Mouse (Mus musculus) cerebellum, adult 11 months (tissue): ENCODE measurements around the gene Fhl3.
"Not testable (repeated sequence)": the region's sequence is repeated elsewhere in the genome, so short reads cannot be mapped to it uniquely, and the experiment has no call there.

Source experiments
- DNase-seq: peaks from one replicate; pipeline ENCODE4 v3.0.0; 2022

The Fhl3 gene

DNA sequence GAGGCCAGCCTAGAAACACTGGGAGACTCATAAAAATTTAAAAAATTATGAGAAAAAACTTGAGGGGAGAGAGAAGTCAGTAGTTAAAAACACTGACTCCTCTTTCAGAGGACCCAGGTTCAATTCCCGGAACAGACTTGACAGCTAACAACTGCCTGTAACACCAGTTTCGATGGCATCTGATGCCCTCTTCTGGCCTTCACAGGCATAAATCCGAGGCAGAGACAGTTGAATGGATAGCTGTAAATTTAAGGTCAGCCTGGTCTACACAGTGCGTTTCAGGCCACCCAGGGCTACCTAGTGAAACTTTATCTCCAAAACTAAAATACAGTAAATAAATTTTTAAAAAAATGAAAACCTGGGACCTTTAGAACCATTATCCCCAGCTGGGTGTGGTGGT, 15.5 kb upstream of the Fhl3 start:
- DNase-seq, result no peak

DNA sequence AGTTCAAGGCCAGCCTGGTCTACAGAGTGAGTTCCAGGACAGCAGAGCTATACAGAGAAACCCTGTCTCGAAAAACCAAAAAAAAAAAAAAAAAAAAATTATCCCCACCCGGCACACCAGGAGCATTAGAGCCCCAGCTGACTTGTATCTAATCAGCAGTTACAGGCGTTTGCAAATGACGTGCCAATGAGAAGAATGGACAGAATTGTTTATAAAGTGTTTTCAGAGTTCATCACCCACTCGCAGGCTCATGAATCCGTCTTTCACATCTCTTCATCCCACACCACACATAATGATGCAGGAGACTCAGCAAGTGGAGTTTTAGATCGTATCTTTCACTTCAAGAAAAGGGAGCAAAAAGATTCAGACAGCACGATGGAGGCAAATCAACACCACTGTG, 15.0 kb upstream of the Fhl3 start:
- DNase-seq, result no peak

DNA sequence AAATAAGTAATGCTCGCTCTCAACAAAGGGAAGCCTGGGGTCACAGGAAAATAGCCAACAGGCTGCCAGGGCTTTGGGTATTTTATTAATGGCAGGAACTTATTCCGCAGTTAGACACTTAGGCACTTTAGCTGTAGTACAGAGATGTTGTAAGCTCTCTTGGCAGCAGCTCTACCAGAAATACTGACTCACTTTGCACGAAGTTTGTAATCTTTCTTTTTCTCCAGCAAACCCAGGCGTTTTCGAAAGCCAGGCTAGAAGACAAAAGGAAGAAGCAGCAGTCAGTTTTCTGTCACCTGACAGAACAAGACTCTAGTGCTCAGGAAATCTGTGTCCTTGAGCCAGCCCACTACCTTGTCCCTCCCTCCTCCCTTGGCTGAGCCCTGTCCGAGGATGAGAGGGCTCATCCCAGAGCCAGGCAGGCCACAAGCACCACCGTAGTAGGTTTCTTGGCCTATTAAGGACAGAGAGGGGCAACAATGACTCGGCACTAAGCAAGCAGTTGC, 14.6 kb upstream of the Fhl3 start:
- no peak for DNase-seq

DNA sequence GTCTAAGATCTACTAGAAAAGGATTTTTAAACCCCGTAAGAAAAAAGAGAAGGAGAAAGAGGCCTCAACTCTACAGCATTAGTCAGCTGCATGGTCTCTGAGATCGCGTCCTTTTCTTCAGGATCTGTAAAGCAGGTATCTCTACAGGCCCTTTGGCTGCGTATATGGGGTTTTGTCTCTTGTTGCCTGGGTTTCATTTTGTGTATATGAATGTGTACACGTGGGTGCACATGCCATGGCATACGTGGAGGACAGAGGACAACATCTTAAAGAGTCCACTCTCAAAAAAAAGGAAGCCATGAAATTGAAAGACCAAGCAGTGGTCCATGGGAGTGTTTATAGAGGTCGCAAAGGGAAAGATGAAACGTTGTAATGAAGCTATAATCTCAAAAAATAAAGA, 9.0 kb upstream of the Fhl3 start:
- DNase-seq, result no peak

DNA sequence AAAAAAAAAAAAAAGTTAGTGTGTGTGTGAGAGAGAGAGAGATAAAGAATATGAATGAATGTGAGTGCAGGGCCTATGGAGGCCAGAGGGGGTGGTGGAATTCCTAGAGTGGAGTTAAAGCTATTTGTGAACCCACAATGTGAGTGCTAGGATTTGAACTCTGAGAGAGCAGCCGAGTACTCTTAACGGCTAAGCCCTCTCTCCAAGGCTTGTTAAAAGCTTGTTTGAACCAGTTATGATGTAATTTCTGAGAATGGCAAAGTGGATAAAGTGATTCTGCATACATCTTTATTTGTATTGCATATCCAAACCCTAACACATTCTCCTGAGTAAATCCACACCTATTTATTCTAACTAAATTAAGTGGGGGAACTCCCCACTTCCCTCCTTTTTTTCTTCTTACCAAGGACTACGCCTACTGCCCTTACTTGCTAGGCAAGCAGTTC, 8.1 kb upstream of the Fhl3 start:
- no peak for DNase-seq

DNA sequence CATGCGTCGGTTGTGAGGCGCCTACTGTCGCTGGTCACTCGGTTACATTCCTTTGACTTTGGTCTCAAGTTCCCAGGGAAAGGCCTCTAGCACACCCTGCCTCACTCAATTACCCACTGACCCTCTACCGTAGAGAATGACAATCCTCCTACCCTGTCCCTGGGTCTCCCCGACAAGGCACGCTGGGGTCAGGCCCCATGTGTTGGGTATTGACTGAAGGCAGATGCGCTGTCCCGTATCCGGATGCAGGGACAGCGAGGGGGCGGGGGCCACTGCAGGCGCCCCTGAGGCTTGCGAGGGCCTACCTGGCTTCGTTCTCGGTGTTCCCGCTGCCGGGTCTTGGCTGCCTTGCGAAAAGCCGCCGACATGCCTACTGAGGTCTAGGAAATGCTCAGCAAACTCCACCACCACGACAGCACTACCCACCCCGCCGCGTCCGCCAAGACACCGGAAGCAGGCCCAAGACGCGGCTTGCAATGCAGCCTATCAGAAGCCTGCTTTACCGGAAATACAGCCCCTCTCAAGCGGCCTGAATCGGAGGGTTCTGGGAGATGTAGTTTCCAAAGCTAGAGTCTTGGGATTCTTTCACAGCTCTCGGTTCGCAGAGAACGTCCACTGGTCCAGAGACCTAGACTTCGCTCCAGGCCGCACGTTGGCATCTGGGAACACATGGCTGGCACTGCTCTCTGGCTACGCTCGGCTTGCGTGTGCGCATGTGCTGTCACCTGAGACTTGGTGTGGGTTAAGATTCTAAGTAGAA, 7.2 kb upstream of the Fhl3 start, which contains the start of gene Utp11:
Utp11 (minus strand) TSS at position 466 of the 760 bp plus-strand sequence.
- DNase-seq, result peak; percentile 79

DNA sequence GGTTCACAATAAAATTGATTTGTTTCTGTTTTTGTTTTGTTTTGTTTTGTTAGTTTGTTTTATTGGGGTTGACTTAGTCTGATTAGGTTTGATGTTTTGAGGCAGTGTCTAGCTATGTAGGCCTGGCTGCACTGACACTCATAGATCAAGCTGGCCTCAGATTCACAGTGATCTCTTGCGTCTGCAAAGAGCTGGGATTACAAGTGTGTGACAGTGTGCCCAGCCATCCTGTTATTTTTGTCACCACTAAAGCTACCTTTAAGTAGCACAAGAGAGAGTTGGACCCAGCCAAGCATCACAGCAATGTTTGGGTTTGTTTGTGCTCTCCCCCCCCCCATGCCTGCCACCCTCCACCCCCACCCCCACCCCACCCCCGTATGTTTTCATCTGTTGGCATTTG, 5.9 kb upstream of the Fhl3 start:
- no peak for DNase-seq

DNA sequence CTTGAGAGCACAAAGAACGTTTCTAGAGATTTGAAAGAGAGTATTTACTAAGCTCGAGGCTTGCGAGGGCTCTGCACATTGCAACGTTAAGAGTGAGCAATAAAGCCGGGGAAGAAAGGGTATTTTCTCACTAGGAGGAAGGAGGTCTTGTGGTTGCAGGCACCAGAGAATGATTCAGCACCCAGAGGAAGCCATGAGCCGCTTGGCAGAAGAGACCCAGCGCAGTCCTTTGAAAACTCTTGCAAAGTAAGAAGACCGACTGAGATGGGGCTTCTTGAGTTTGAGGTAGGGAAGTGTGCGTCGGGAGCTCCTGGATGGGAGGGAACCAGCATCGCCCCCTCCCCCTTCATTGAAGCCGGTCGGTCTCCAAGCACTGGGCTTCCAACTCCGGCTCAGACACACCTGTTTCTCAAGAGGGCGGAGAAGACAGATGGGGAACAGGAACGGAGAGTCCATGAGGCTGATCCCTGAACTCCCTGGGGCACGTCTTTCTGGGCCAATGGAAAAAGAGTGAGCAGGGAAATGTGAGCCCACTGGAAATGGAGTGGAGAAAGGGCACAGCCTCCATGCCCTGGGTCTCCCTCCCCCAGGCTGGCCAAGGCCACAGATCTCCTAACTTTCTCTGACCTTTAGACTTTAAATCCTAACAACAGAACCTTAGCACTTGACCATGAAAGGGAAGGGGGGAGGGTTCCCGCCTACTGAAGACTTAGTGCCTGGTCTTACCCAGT, 4.5 kb upstream of the Fhl3 start:
- no peak for DNase-seq

DNA sequence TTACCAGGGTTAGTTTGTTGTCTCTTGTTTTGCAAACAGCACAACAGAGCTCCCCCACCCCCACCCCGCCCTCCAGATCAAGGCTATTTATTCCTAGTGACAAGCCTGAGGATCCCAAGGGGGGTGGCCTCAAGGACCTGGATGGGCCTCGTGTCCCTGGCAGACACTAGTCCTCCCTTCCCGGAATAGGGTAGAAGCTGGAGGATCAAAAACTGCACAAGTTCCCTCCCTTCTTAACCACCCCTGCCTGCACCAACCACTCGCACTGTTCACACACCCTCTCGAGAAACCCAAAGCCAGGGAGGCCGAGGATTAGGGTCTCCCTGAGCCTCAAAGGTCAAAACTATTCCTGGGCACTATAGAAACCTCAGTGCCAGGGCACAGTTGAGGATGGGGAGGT, 710 bp upstream of the Fhl3 start:
- DNase-seq, result no peak

DNA sequence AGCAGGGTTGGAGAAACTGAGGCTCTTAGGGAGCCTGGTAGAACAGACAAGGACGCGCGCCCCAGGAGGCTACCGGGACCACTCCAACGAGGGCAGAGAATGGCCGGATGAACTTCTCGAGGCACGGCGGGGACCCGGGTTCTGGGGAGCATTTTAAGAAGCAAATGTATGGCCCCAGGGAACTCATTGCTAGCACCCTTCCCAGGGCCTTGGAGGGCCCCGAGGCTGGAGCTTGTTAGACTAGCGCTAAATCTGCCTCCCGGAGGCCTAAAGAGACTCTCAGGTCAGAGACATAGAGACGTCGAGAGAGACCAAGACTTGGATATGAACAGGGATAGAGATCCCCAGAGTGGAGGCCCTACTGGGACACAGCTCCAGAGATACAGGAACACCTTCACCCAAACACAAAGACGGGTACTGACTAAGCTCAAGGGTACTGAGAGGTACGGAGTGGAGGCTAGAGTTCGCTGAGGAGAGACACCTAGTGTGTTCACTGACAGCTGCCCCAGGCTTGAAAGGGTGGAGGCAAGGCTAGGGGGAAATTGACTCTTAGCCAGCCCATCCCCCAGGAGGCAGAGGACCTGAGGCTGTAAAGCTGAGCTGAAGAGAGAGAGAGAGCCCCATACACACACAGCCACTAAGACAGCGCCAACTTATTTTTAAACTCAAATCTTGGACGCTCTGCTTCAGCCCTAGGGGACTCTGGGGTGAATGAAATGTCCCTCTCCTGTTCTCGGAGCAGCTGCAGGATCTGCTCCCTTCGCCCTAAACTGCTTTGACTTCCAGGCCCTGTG, 748 bp downstream of the Fhl3 start:
- no peak for DNase-seq

DNA sequence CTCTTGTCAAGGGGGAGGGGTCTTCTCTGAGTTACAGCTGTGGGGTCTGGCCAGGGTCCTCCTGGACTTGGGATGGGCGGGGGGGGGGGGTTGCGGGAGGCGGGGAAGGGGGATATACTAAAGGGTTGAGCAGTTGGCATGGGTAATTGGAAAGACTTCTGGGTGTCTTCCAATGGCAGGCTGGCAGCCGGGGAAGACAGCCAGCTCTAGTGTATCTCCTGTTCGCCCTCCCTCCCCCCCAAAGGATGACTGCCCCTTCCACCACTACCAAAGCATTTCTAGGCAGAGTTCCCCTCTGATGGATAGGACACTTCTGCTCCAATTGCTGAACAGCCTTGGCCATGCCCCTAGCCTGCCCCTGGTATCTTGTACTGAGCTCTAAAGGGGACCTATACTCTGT, 1.4 kb downstream of the Fhl3 start:
- DNase-seq, result no peak

DNA sequence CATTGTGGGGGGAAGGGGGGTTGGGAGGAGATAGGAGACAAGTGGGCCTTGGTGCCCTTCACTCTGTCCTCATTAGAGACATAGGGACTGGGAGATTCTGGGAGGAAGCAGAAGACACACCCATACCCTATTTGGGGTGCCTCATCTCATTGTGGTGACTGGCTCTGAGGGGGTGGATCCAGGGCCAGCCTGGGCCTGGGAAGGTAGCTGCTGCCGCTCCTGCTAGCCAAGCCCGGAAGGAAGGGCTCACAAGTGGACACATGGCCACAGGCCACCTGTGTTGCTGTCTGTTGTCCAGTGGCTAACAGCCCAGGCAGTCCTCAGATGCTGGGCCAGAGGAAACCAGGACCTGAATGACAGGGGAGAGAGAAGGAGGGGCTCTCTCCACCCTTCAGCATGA, 2.9 kb downstream of the Fhl3 start:
- DNase-seq, result no peak

DNA sequence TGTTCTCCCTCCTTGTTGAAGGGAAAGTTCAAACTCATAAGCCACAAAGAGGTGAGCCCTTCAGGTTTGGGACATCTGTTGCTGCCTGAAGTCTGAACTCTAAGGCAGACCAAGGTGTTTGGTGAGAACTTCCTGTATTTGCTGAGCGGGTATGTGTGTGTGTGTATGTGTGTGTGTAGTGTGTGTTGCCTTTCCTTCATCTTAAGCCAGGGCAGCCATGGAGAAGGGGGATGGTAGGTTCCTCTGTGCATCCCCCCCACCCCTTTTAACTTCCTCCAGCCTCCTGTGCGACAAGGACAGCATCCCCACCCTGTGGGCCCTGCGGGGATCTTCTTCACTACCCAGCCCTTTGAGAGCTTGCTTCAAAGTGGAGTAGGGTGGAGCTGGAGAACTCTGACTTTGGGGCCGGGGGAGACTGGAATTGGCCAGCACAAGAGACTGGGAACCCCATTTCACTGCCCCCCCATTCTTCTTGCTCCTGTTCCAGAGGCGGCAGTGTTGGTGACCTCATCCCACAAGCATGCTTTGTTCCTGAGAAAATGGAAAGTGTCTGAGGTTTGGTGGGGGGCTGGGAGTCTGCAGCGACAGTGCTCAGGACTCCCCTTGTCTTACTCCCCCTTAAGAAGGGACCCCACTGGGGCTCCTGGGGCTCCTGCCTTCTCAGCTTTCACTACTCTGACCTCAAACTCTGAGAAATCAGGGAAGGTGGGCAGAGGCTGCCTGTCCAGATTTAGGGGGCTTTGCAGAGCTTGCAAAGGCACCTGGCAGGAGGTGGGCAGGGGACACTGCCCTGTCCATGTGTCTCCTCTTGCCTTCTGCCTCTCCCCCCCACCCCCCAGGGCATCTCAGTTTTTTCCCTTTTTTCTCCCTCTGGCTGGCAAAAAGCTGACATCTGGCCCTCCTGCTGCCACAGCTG, 3.6 kb downstream of the Fhl3 start:
- no peak for DNase-seq

DNA sequence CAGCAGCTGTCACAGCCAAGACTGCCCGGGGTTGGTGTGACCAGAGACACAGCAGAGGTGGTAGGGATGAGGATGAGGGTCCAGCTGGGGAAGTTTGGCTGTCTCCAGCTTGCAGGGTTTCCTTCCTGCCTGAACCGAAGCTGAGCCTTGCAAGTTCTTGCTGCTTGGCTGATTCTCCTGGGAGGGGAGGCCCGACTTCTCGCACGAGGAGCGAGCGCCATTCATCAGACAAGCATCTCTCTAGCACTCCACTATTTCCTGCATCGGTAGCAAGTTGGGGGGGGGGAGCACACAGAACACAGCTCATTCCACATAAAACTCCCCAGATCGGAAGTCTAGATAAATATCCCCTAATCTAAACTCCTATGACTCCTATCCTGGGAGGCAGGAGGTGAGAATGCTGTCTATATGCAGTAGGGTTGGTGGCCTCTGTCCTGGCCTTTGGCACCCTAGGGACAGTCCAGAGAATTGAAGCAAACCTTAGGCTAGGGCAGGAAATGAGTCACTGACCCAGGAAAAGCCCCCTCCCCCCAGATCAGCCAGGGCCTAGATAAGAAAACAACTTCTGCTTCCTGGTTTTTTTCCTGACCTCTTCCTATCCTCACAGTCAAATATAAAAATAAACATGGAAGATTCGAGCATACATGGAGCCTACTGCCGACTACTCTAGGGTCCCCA, 4.4 kb downstream of the Fhl3 start:
- no peak for DNase-seq

DNA sequence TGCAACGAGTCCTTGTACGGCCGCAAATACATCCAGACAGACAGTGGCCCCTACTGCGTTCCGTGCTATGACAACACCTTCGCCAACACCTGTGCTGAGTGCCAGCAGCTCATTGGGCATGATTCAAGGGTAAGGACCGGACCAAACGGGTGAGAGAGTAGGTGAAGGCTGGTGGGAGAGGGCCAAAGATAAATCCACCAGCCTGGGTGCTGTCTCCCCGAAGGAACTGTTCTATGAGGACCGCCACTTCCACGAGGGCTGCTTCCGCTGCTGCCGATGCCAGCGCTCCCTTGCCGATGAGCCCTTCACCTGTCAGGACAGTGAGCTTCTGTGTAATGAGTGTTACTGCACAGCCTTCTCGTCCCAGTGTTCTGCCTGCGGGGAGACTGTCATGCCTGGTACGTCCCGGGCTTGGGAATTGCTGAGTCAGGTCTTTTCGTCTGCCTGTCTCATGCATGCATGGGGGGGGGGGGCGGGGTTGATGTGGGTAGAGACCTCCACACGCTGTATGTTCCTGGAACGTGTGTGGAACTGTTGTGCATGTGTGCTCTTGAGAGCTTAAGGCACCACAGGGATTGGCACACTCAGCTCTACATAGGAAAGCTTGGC, 5.3 kb downstream of the Fhl3 start:
- DNase-seq, result no peak

DNA sequence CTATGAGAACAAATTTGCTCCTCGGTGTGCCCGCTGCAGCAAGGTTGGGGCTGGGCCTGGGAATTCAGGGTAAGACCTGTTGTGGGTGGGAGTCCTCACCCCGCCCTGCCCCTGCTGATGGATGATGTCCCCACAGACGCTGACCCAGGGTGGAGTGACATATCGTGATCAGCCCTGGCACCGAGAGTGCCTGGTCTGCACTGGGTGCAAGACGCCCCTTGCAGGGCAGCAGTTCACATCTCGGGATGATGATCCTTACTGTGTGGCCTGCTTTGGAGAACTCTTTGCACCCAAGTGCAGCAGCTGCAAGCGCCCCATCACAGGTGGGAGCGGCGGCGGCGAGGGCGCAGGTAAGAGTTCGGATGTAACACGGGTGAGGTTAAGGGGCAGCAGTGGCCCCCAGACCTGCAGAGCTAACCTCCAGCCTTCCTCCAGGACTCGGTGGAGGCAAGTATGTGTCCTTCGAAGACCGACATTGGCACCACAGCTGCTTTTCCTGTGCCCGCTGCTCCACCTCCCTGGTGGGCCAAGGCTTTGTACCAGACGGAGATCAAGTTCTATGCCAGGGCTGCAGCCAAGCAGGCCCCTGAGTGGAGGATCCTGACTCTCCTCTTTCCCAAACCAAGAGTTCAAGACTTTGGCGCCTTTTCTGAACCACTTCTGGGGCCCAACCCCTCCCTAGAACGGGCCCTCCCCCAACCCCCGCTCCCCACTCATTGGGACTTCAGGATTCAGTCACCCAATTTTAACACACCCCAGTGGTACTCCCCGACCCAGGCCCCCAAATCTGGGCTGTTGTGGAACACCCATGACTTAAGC, 7.1 kb downstream of the Fhl3 start:
- DNase-seq, result not testable (repeated sequence)

DNA sequence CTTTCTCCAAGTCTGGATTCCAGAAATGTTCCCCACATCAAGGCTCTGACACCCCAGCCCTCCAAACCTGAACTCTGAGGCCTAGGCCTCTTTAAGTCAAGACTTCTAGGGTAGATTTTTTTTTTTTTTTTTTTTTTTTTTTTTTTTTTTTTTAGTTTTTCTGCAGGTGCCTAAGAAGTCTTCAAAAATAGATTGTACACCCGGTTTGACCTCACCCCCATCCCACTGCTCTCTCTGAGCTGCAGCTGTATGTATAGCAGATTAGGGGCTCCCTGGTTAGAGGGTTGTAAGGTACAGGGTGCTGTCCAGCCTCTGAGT, 7.7 kb downstream of the Fhl3 start:
- not testable (repeated sequence) for DNase-seq

DNA sequence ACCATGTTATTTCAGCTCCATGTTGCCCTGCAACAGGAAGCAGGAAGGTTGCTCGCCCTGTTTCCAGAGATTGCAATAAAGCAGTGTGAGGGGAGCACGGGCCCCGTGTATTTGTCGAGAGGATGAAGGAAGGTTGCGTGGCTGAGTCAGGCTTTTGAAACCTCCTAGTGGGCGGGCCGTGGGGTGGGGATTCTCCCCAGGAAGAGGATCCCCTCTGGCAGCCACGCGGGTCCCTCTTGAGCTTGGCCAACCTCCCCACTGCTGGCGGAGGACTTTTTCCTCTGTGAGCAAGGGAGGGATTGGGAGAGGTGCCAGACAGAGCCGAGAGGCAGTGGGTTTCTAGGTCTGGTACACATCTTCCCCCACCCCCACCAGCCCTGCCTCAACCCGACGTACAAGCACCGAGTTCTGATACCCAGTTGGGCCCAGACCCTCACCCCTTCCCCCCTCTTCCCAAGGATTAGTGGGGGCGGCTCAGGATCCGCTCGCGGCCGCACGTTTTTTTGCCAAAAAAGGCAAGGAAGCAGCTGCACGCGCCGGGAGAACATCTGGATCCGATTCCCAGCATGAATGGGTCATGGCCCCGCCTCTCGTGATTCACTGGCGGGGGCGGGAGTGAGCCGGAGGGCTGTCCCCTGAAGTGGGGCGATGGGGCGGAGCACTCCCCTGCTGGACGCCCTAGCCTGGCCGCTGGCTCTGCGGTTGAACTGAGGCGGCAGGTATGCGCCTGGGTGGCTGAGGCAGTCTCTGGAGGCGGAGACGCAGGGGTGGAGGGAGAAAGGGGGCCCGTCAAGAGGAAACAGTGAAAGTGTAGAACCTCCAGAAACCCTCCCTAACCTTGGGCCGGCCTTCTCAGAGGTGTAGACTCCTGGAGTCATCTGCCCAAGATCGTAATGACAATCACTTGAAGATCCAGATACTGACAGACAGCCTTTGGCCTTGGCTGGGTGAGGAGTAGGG, 8.3 kb downstream of the Fhl3 start:
- no peak for DNase-seq

DNA sequence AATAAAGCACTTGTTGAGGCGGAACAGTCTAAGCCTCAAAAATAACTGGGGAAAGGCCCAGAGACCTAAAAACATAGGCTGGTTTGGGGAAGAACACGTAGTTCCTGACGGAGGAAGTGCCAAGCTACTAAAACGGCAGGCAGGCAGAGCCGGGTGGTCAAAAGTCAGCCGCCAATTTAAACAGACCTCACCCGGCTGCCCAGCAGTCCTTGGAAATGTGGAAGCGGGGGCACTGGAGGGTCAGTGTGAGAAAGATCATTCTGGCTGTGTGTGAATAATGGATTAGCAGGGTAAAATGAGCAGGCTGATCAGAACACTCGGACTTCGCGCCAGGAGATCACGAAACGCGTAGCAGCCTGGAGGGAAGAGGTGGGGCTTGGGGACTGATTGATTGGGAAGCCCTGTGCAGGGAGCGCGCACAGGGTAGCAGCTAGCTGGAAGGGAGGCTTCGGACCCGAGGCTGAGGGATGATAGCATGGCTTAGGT, 9.5 kb downstream of the Fhl3 start:
- DNase-seq, result no peak
